Mouse (Mus musculus) neutrophil, adult 65 days (primary cell): ENCODE measurements around the gene Sgpp1. TPM values are rescaled to one million over a fixed set of nuclear protein-coding genes. Genes with fewer than 3 reads are reported as not detected.

Experiments used
- total RNA-seq: library from RNA; stranded (reverse); gene quantifications from 2 replicates; pipeline ENCODE4 v1.2.4, GENCODE M21; 2023

Gene Sgpp1
- 25.3 and 33.3 TPM in 2 replicates for total RNA-seq

GRCm38 (mm10) chr12:75735246-75736200 lies at the start of gene Sgpp1:
Gene Sgpp1 (minus strand): TSS chr12:75735729.

GRCm38 (mm10) chr12:75669258-75670106 lies 66.0 kb downstream of the Sgpp1 start, which contains the start of gene Wdr89:
Gene Wdr89 (minus strand): TSS chr12:75669537.

Other genes with a start within 250 kb of the Sgpp1 start
- 36.6 and 44.5 TPM in 2 replicates for gene Ppp2r5e, start 139.5 kb downstream of the Sgpp1 start, total RNA-seq
- gene Wdr89, start 66.2 kb downstream of the Sgpp1 start, total RNA-seq: 1.0 TPM in 2 replicates
- gene Syne2, start 82.4 kb upstream of the Sgpp1 start, total RNA-seq: 55.0 and 71.6 TPM in 2 replicates